ENCODE assay signal across 19 mouse cellular contexts in genomic region chr14:40041879-40042278, GRCm38 (mm10).
DNase-seq lines count a peak whose midpoint lies in the region; ATAC-seq and TF ChIP-seq lines count a peak whose summit lies in the region.
"Had no signal": no experiment of that assay in that cellular context is flagged by ENCODE, and none has a peak within 500 bp of the region (broad histone marks: within the 10 kb centered on the region; RNA-seq: fewer than 3 reads in every experiment).

No protein-coding gene starts in this region.

- H3K27me3 ChIP-seq in hindbrain, embryonic 12.5 days, result no peaks in the 10 kb centered on the region
- H3K27me3 ChIP-seq in hindbrain, embryonic 16.5 days (replicated peaks; ENCODE audit: control insufficient read depth, insufficient read depth, low read length), result no peaks in the 10 kb centered on the region
- H3K27me3 ChIP-seq in midbrain, embryonic 12.5 days, result no peaks in the 10 kb centered on the region
- H3K27me3 ChIP-seq in midbrain, postnatal 0 days (ENCODE audit: insufficient read depth, low read length), result no peaks in the 10 kb centered on the region
- H3K27me3 ChIP-seq in midbrain, embryonic 15.5 days (replicated peaks), result no peaks in the 10 kb centered on the region
- H3K27me3 ChIP-seq in midbrain, embryonic 13.5 days, result no peaks in the 10 kb centered on the region
- H3K27me3 ChIP-seq: embryonic facial prominence, embryonic 12.5 days; forebrain, embryonic 13.5 days; forebrain, embryonic 15.5 days had no signal

- peak; percentile 75; the same call in 1 of the 2 replicates for ATAC-seq in hindbrain, embryonic 12.5 days (ENCODE audit: low FRiP score)
- no peak for ATAC-seq in hindbrain, embryonic 16.5 days
- peak; percentile 52; the same call in 1 of the 2 replicates for ATAC-seq in midbrain, embryonic 12.5 days (ENCODE audit: low FRiP score, low read depth)
- no peak for ATAC-seq in midbrain, postnatal 0 days (ENCODE audit: low FRiP score)
- 0 out of 2 replicates have a peak, but pooled peaks have one; percentile 54 for ATAC-seq in midbrain, embryonic 15.5 days (replicated peaks)
- ATAC-seq in midbrain, embryonic 13.5 days, result no peak
- ATAC-seq: forebrain, embryonic 13.5 days; forebrain, embryonic 15.5 days had no signal

- H3K36me3 ChIP-seq in hindbrain, embryonic 12.5 days, result no peaks in the 10 kb centered on the region
- H3K36me3 ChIP-seq in hindbrain, embryonic 16.5 days (ENCODE audit: control insufficient read depth, insufficient read depth, low read length), result no peaks in the 10 kb centered on the region
- H3K36me3 ChIP-seq in midbrain, embryonic 12.5 days, result no peaks in the 10 kb centered on the region
- no peaks in the 10 kb centered on the region for H3K36me3 ChIP-seq in midbrain, postnatal 0 days (ENCODE audit: insufficient read depth, low read length)
- no peaks in the 10 kb centered on the region for H3K36me3 ChIP-seq in midbrain, embryonic 15.5 days (replicated peaks)
- no peaks in the 10 kb centered on the region for H3K36me3 ChIP-seq in midbrain, embryonic 13.5 days
- H3K36me3 ChIP-seq: embryonic facial prominence, embryonic 10.5 days; embryonic facial prominence, embryonic 12.5 days; forebrain, embryonic 15.5 days had no signal

- H3K9me3 ChIP-seq in hindbrain, embryonic 12.5 days (replicated peaks), result no peaks in the 10 kb centered on the region
- H3K9me3 ChIP-seq in hindbrain, embryonic 16.5 days (ENCODE audit: control insufficient read depth, low read length), result no peaks in the 10 kb centered on the region
- H3K9me3 ChIP-seq in midbrain, embryonic 12.5 days, result no peaks in the 10 kb centered on the region
- no peaks in the 10 kb centered on the region for H3K9me3 ChIP-seq in midbrain, postnatal 0 days (ENCODE audit: low read length)
- H3K9me3 ChIP-seq in midbrain, embryonic 15.5 days, result no peaks in the 10 kb centered on the region
- H3K9me3 ChIP-seq in midbrain, embryonic 13.5 days, result no peaks in the 10 kb centered on the region
- H3K9me3 ChIP-seq: embryonic facial prominence, embryonic 10.5 days; embryonic facial prominence, embryonic 12.5 days; forebrain, embryonic 13.5 days; forebrain, embryonic 15.5 days had no signal

- H3K4me1 ChIP-seq in hindbrain, embryonic 12.5 days, result no peaks in the 10 kb centered on the region
- no peaks in the 10 kb centered on the region for H3K4me1 ChIP-seq in hindbrain, embryonic 16.5 days (ENCODE audit: control insufficient read depth, insufficient read depth, low read depth, low read length)
- H3K4me1 ChIP-seq in midbrain, embryonic 12.5 days, result no peaks in the 10 kb centered on the region
- no peaks in the 10 kb centered on the region for H3K4me1 ChIP-seq in midbrain, postnatal 0 days (ENCODE audit: insufficient read depth, low read length)
- no peaks in the 10 kb centered on the region for H3K4me1 ChIP-seq in midbrain, embryonic 15.5 days
- H3K4me1 ChIP-seq in midbrain, embryonic 13.5 days (replicated peaks), result no peaks in the 10 kb centered on the region
- H3K4me1 ChIP-seq: embryonic facial prominence, embryonic 10.5 days; embryonic facial prominence, embryonic 12.5 days; forebrain, embryonic 13.5 days; forebrain, embryonic 15.5 days had no signal

- H3K4me2 ChIP-seq in hindbrain, embryonic 12.5 days (replicated peaks), result no peak overlapping the region
- H3K4me2 ChIP-seq in hindbrain, embryonic 16.5 days (ENCODE audit: low read length), result no peak overlapping the region
- no peak overlapping the region for H3K4me2 ChIP-seq in midbrain, embryonic 12.5 days (replicated peaks)
- H3K4me2 ChIP-seq in midbrain, postnatal 0 days (ENCODE audit: low read depth, low read length, poor library complexity, severe bottlenecking), result no peak overlapping the region
- no peak overlapping the region for H3K4me2 ChIP-seq in midbrain, embryonic 15.5 days
- H3K4me2 ChIP-seq in midbrain, embryonic 13.5 days (replicated peaks), result no peak overlapping the region
- H3K4me2 ChIP-seq: embryonic facial prominence, embryonic 12.5 days; forebrain, embryonic 13.5 days; forebrain, embryonic 15.5 days had no signal

- no peak for TF ChIP-seq CTCF in midbrain, postnatal 0 days (IDR thresholded peaks at IDR 0.05)

- H3K4me3 ChIP-seq in hindbrain, embryonic 12.5 days, result no peak overlapping the region
- H3K4me3 ChIP-seq in hindbrain, embryonic 16.5 days (ENCODE audit: low read length), result no peak overlapping the region
- no peak overlapping the region for H3K4me3 ChIP-seq in midbrain, embryonic 12.5 days
- no peak overlapping the region for H3K4me3 ChIP-seq in midbrain, postnatal 0 days (ENCODE audit: low read depth, low read length)
- H3K4me3 ChIP-seq in midbrain, embryonic 15.5 days, result no peak overlapping the region
- no peak overlapping the region for H3K4me3 ChIP-seq in midbrain, embryonic 13.5 days (replicated peaks)
- H3K4me3 ChIP-seq: embryonic facial prominence, embryonic 10.5 days; embryonic facial prominence, embryonic 12.5 days; forebrain, embryonic 13.5 days; forebrain, embryonic 15.5 days had no signal

- H3K27ac ChIP-seq in hindbrain, embryonic 12.5 days, result no peak overlapping the region
- no peak overlapping the region for H3K27ac ChIP-seq in hindbrain, embryonic 16.5 days (ENCODE audit: low read depth, low read length)
- no peak overlapping the region for H3K27ac ChIP-seq in midbrain, embryonic 12.5 days (replicated peaks)
- no peak overlapping the region for H3K27ac ChIP-seq in midbrain, postnatal 0 days (ENCODE audit: low read depth, low read length)
- H3K27ac ChIP-seq in midbrain, embryonic 15.5 days, result no peak overlapping the region
- H3K27ac ChIP-seq in midbrain, embryonic 13.5 days, result no peak overlapping the region
- H3K27ac ChIP-seq: embryonic facial prominence, embryonic 10.5 days; embryonic facial prominence, embryonic 12.5 days; forebrain, embryonic 13.5 days; forebrain, embryonic 15.5 days had no signal

- H3K9ac ChIP-seq in hindbrain, embryonic 12.5 days, result no peak overlapping the region
- H3K9ac ChIP-seq in hindbrain, embryonic 16.5 days (ENCODE audit: low read depth, low read length), result no peak overlapping the region
- H3K9ac ChIP-seq in midbrain, embryonic 12.5 days (replicated peaks), result no peak overlapping the region
- H3K9ac ChIP-seq in midbrain, postnatal 0 days (replicated peaks; ENCODE audit: low read length, poor library complexity, severe bottlenecking), result no peak overlapping the region
- no peak overlapping the region for H3K9ac ChIP-seq in midbrain, embryonic 15.5 days
- H3K9ac ChIP-seq in midbrain, embryonic 13.5 days (replicated peaks), result no peak overlapping the region
- H3K9ac ChIP-seq: embryonic facial prominence, embryonic 12.5 days; forebrain, embryonic 13.5 days; forebrain, embryonic 15.5 days had no signal

- DNase-seq in midbrain, postnatal 0 days (ENCODE audit: low spot score), result no peak
- DNase-seq in gastrocnemius, adult 8-10 months (ENCODE audit: low spot score in 2 of 2), result no peak
- DNase-seq: adrenal gland, adult 2 months; adrenal gland, postnatal 10 days; adrenal gland, postnatal 25 days; cerebellum, adult 11-12 months; cerebellum, adult 2 months; cerebellum, adult 9-10 months; cerebellum, postnatal 10 days; cerebellum, postnatal 25 days had no signal

Comparison
In these comparisons a context has a peak if more than half of its experiments do, and no peak if none do; other contexts are left out.
1. ATAC-seq: peak in hindbrain, embryonic 12.5 days (single experiment), midbrain, embryonic 12.5 days (single experiment) and midbrain, embryonic 15.5 days (single experiment); none in hindbrain, embryonic 16.5 days (single experiment), midbrain, postnatal 0 days (single experiment) and midbrain, embryonic 13.5 days (single experiment).